Mouse (Mus musculus) right cerebral cortex, postnatal 14 days (tissue): Measurements from ENCODE around the gene Trpt1.

ENCODE experiments used
- DNase-seq: peaks from one replicate; pipeline ENCODE4 v3.0.0; 2022

The Trpt1 gene

DNA sequence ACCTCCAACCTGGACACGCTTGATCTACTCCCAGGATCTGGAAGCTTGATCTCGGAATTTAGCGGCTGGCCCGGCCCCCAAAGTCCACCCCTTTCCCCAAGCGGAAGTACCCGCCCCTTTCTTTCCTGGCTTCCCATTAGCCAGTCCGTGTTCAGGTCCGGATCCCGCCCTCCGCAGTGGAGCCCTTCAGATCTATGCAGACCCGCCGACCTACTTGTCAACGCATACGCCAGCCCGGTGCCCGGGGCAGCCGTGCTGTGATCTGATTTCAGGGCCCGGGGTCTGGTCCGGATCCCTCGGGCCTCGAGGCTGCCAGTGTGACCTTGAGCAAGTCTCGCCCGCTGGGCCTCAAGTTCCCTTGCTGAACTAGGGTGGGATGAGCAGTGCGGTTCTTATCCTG, at the start of gene Trpt1, which contains the start of gene Nudt22:
Gene Trpt1 (plus strand): TSS at position 126 of the 400 bp plus-strand sequence.
Gene Nudt22 (minus strand): TSS at position 112 of the 400 bp plus-strand sequence.
- peak; percentile 72 for DNase-seq

DNA sequence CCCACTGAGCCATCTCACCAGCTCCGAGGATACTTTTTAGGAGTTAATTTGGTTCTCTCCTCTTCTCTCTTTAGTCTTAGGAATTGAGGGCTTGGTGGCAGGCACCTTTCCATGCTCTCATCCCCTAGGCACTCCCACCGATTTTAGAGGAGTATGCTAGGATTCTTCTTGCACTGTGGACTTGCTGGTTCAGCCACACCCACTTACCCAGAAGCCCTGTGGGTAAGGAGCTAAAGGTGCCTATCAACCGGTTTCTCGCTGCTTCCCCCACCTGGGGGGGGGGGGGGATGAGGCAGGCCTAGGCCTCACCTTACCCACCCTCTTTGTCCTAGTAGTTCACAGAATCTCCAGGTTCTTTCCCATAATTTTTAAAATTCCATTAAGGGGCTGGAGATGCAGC, 48.2 kb upstream of the Trpt1 start:
- DNase-seq, result no peak

DNA sequence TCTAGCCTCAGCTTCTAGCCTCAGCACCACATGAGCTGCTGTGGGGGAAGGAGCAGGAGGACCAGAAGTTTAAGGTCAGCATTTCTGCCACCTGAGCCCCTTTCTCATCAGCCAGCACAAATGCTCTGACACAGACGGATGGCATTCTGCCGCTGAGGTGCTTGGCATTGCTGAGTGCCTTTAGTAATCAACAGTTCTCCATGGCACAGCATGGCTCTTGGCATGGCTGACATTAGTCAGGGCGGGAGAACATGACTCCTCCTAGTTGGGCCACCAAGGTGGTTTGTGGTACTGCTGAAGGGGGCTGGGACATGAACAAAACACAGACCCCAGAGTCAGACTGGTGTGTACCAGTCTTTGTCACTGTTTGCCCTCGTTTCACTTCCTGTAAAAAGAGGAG, 47.7 kb upstream of the Trpt1 start:
- no peak for DNase-seq

DNA sequence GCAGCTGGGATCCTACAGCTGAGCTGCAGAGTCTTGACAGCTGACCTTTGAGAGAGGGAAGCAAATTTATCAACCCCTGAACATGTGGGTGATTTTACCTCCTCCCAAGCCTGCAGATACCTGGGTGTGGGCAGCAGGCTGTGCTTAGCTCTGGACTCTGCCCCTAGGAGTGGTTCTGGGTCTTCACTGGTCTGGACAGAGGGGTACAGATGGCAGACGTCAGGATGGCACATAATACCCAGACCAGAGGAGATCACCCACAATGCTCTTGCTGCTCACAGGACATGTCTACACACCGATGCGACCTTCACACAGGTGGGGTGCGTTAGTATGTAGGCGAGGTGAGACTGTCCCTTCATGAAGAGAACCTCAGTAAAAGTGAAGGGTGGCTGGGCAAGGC, 46.4 kb upstream of the Trpt1 start:
- no peak for DNase-seq

DNA sequence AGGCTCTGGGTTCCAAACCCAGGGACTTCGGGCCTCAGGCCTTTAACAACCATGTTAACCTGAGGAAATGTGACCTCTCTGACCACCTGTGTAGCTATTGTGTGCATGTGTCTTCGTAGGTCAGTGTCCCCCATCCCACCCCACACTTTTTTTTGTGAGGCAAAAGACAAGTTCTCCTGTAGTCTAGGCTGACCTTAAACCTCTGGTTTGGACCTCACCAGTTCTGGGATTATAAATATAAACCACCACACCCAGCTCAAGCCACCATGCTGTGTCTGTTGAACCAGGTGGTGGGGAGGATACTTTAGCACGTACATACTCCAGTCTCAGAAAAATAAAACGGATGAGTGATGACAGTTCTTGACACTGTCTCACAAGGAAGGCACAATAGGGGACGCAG, 46.0 kb upstream of the Trpt1 start:
- DNase-seq, result no peak

DNA sequence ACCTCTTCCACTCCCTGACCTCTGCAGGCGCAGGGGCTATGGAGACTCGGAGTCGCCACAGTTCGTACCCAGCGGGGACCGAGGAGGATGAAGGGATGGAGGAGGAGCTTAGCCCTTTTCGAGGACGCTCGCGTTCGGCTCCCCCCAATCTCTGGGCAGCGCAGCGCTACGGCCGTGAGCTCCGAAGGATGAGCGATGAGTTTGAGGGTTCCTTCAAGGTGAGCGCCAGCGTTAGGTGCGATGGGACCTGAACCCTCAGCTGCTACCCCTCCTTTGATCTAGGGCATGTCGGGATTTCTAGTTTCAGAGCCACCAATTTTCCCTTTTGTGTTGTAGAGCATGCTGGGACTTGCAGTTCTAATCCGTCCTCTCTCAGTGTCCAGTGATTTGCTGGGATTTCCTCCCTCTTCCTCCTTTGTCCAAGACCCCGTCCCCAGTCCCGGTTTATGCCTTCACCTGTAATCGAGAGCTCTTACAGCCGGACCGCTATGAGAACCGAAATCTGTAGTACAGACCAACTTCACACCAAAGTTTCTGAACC, 45.2 kb upstream of the Trpt1 start:
- peak; percentile 51 for DNase-seq

DNA sequence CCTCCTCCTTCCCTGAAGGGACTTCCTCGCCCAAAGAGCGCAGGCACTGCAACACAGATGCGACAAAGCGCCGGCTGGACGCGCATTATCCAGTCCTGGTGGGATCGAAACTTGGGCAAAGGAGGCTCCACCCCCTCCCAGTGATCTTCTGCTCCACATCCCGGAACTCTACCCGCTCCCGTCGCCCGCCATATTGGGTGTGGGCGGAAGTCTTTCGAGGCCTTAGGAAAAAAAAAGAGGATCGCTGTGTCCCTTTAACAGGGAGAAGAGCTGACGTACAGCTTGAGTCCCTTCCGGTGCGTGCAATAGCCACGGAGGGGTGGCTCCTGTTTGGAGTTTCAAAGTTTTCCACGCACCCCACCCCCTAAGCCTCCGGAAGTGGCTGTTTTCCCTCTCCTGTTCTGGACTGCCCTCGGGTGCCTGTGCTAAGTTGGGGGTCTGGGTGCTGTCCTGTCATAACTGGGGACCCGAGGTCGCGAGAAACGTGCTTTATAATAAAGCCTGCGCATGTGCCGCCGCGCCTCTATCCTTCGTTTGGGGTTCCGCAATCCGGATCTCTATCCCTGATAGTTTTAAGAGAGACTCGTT, 44.5 kb upstream of the Trpt1 start:
- peak; percentile 83 for DNase-seq

DNA sequence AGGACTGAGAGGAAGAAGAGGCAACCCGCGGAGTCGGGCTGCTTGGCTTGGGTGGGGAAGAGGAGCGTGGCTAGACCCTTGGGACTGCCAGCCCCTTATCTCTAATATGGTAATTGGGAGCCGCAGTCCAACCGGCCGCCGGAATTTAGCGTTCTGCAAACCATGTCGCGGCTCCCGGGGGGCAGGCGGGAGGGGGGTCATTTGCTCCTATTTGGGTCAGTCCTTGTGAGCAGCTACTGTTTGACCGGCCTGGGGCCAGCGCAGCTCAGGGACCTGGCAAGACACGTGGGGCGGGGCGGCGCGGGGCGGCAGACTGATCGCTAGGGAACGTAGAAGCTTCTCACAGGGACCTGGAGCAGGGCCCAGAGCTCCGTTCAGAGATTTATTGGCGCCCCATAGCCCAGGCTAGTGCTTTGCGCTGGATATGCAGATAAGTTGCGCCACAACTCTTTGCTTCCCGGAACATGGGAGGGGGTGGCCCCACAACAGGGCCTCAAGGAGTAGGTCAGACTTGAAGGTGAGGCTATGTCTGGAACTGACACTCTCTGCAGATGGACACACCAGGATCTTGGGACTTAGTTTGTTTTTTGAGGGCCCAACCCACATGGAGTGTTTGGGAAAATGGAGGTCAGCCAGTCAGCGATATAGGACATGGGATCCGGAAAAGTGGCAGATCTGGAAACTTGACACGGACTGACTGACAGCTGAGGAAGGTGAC, 43.8 kb upstream of the Trpt1 start:
- peak; percentile 68 for DNase-seq

DNA sequence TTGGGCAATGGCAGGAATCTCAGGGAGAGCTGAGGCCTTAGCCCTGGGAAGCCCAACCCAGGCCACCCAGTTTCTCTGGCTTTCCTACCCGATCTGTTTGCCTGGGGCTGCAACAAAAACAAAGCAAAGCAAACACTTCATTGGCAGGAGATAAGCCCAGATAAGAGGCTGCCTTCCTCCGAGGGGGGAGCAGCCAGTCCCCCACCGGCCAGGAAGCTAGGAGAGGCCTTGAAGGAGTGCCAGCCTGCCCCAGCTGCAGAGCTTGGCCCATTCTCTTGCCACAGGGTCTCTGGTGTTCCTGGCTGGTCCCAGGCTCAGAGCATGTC, 43.3 kb upstream of the Trpt1 start:
- no peak for DNase-seq

DNA sequence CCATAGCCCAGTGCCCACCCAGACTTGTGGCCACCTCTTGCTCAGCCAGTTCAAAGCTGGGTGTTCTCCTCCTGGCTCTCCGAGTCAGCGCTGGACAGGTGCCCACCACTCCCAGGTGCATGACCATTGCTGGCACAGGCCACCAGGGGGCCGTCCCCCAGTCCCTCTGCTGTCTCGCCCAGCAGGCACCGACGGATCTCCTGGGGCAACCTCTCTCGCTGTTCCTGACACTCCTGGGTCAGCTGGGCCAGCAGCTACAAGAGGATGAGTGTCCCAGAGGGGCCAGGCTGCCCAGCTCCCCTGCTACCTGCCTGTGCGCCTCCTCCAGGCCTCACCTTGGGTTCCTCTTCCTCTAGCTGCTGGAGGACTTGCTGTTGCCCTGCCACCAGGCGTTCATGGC, 41.9 kb upstream of the Trpt1 start:
- no peak for DNase-seq

DNA sequence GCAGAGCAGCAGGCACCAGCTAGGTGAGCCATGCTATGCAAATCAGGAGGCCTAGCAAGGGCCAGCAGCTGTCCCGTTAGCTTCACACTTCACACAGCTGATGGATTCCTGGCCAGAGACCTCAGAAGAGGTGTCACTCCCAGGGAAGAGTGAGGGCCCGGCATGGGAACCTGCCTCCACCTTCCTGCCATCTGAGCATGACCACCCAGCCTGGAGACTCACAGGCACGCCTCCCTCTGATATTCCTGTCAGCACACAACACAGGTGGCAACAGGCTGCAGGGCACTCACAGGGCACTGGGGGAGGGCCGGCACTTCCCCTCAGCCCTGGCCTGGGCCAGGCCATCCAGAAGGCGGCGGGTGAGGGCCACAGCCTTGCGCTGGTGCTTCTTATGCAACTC, 40.5 kb upstream of the Trpt1 start:
- DNase-seq, result no peak

DNA sequence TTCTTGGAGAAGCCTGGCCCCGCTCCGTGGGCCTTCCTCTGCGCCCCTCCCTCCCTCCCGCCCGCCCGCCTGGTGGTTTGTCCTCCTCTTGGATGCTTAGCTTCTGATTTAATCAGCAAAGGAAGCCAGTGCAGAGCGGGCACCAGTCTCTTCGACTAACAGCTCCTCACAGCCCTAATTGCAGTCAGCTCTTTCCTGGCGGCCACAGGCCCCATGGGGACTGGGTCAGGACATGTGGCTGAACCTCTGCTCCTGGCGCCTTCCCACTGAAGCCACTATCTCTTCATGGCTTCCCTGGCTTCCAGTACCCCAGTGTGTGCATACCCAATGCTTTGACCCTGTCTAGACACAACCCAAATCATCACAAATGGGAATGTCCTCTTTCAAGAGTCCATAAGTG, 39.5 kb upstream of the Trpt1 start:
- DNase-seq, result no peak

DNA sequence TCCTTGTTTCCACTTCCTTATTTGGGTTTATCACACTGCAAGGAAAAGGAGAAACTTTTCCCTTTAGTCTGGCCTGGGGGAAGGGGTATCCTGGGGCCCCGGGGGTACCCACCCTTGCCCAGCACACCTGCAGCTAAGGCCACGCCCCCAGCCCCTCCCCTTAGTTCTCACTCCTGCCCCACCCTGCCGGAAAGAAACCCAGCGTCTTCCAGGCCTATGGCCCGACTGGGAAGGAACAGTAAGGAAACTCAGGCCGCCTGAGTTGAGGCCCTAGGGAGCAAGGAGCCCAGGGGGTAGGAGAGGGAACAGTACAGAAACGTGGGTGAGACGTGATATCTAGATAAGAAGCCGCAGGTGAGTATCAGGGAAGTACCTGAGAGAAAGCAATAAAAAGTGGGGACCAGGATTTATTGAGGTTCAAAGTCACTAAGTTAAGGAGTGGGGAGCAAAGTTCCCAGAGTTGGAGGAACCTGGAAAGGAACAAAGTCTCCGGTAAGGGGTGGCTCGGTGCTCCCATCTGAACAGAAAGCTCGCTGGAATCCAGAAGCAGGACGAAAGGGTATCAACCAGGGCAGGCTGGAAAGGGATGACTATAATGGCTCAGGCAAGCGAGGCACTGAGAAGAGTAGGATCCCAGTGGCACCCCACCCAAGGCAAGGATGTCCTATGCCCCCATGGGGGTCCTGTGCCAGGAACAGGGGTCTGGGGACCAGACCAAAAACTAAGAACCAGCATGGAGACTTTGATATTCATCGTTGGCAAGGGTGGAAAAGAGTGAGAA, 27.2 kb upstream of the Trpt1 start:
- DNase-seq, result no peak

DNA sequence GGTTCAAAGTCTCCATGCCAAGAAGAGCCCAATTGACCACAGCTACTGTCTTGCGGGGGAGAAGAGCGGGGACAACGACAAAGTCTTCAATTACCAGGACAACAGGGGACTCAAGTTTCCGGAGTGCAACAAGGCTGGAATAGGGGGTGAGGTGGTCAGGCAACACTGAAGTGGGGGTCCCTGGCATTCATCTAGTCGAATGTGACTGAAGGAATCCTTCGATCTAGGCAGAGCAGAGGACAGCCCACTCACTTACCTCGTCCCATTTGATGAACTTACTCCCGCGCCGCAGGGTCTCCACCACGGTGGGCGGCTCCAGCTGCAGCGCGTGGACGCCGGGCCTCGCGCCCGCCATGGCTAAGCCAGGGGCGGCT, 26.7 kb upstream of the Trpt1 start:
- DNase-seq, result no peak

DNA sequence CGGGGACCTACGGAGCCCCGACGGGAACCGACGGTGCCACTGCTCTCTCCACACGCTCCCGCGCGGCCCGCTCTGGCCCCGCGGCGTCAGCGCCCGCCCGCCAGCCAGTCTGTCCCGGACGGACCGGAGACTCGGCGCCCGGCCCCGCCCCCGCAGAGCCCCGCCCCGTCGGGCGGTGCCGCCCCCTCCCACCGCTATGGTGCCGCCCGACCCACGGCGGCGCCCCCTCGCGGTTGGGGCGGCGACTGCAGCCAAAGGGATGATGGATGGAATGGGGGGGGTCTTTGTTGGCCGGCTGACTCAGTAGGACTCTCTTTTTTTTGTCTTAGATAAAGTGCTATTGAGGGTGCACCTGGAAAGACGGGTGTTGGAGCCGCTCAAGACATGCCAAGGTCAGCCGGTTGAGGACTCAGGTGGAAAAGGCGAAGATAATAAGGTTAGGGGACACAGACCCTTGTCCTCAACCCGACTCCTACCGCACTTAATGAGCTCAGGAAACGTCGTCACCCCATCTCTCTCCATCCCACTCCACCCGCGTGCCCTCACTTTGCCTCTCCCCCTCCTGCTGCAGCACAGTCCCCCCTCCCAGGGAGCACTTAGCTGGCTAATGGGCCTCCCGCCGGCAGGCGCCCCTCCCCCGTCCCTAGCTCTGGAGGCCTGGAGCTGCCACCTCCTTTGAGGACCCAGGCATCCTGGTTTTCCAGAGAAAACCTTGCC, 26.1 kb upstream of the Trpt1 start:
- peak; percentile 59 for DNase-seq

DNA sequence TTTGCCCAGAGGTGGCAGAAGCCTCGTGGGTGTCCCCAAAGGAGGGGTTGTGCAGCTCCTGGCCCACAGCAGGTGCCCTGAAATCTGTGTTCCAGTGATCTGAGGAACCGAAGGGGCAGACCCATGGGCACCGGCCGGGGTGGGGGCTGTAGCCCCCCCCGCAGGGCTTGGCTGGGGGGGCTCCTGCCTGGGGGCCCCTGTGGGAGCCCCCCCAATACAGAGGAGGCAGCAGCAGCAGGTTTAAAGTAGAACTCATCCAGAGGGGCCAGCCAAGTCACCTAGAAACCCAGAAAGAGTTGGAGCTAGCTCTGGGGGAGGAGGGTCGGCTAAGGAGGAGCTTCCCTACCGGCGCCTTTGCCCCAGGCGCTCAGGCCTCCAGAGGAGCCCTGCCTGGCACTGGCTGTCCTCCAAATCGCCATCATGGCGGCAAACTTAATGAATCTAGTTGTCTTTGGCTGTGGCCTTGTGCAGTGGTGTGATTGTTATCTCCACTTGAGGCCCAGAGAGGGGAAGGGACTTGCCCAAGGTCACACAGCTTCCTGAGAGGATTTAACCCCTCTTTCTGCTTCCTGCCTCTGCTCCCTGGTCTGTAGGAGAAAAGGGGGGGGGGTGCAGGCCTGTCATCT, 25.4 kb upstream of the Trpt1 start:
- no peak for DNase-seq

DNA sequence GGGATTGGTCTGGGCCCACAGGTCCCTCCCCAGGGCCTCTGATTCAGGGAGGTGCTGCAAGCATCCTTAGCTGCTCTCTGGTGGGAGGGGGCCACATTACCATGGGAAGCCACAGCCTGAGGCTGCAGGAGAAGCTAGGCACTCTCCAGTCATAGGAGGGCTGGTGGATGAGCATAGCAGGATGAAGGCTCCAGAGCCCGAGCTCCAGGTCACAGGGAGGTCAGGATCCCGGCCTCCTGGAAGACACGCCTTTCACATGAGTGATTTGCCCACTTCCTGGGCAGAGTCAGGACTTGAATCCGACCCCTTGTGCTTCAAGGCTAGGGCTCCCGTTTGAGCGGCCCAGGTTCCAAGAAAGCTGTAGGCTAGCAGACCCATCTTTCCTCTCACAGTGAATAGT, 24.3 kb upstream of the Trpt1 start:
- no peak for DNase-seq

DNA sequence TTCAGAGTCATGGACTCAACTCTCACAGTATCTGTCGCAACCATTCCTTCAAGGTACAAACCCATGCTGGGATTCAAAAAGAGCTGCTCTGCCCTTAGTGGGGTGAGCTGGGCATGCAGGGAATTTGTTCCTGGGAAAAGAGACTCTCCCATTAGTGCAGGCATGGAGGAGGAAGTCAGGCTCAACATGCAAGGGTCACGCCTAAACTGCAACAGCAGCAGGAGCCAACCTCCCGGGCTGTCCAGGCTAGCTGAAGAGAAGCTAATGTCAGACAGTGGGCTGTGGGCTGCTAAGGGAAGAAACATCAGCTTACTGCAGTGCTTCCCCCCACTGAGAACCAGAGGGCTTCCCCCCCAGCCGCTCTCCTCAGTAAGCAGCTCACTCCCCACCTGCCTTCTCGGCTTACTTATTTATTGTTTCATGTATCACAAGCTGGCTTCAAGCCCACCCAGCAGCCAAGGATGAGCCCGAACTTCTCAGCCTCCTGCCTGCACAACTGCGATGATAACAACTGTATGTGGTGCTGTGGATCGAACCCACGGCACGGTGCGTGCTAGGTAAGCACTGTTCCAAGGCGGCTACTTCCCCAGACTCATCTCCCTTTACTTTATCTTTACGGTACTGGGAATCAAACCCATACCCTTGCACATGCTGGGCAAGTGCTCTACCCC, 23.5 kb upstream of the Trpt1 start:
- DNase-seq, result no peak

DNA sequence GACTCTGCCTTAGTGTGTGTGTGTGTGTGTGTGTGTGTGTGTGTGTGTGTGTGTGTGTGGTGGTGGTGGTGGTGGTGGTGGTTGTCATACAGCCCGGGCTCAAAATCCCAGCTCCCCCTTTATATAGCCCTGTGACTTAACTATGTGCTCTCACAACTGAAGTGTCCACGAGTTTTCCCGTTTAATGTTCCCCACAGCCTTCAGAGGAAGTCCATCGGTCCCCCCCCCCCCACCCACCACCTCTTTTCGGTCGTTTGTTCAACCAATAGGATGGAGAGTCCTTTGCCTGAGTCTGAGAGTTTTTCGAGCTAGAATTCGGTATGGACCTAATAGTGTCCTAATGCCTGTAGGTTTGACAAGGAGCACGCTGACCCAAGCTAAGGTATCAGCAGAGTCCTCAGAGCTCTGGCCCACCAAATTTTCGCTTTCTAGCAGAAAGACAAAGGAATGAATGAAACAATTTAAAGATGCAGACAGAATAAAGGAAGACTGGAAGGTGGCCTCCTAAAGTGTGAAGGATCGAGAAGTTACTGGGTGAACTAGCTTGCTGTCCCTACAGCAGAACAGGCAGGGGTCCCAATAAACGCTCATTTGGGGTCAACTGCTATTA, 22.2 kb upstream of the Trpt1 start:
- no peak for DNase-seq

DNA sequence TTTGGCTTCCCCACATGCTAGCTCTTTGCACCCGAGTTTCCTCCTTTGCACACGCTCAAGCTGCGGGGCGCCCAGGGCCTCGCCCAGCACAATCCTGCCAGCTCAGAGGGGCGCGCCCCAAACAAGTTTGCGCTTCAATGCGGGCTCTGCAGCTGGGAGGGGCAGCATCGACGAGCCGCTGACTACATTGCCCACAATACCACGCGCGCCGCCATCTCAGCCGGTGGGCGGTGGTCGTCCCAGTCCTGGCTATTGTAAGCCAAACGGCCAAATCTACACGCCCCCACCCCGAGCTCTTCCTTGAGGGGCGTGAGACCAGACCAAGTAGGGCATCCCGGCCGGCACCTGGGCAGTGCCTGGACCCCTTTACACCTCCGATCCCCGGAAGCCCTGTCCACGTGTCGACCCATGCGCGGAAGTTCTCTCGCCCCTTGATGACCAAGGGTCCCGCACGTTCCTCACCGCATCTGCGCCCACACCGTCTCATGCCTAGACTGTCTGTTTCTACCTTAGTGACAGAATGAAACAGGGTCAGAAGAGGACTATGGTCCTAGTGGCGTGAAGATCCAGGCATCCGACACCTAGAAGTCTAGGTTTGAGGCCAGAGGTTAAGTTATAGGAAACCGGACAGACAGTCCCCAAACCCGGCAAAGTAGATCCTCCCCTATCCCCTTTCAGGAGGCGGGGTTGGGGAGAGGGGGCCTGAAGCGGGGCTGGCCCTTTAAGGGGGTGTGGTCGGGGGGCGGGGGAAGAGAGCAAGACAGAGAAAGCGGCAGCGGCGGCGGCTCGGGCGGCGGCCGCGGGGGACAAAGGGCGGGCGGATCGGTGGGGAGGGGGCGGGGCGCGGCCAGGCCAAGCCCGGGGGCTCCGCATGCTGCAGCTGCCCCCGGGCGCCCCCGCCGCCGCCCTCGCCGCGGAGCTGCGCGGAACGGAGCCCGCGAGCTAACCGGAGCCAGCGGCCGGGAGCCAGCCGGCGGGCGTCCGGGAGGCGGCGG, 21.4 kb upstream of the Trpt1 start, which contains the start of gene Ppp1r14b:
Gene Ppp1r14b (plus strand): TSS at position 758 of the 995 bp plus-strand sequence.
- peak; percentile 77 for DNase-seq
